Mouse (Mus musculus): ENCODE measurements around the gene Ppp1ca.

Gene Ppp1ca

GRCm38 (mm10) chr19:4232186-4232572, 40.3 kb downstream of the Ppp1ca start:
- no peak for DNase-seq (ENCODE audit: low spot score)

DNA sequence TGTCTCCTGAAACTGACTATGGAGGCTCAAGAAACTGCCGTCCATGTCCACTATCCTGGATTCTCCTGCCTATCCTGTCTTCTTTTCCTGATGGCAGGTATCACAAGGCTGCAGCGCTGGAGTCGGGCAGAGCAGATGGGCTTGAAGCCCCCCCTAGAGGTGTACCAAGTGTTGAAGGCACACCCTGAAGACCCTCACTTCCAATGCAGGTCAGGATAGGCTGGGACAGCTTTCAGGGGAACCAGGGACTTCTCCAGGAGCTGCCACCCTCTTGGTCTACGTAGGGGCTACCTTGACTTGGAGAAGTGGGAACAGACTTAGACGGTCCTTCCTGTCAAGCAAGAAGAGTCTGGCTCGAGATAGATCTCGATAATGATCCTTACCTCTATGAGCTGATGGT, 40.8 kb downstream of the Ppp1ca start:
- DNase-seq (ENCODE audit: low spot score) = no peak

- no peak for DNase-seq (ENCODE audit: low spot score)
Observed at GRCm38 (mm10) chr19:4234548-4234947, 42.7 kb downstream of the Ppp1ca start.

- no peak for DNase-seq (ENCODE audit: low spot score)
Observed at GRCm38 (mm10) chr19:4240247-4240668, 48.4 kb downstream of the Ppp1ca start.

DNA sequence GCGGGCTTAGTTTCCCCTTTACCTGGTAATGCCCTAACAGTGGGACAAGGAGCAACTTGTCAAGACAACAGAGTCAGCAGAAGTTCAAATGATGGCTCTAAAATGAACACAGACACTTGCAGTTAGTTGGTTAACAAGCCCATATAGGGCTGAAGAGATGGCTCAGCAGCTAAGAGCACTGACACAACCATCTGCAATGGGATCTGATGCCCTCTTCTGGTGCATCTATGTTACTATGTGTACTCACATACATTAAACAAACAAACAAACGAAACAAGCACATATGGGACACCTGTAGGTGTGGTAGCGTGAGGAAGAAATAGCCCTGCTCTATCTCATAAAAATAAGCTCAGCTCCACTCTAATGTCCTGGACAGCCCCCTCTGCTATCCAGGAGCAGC, 50.6 kb downstream of the Ppp1ca start:
- DNase-seq (ENCODE audit: low spot score) = no peak

DNA sequence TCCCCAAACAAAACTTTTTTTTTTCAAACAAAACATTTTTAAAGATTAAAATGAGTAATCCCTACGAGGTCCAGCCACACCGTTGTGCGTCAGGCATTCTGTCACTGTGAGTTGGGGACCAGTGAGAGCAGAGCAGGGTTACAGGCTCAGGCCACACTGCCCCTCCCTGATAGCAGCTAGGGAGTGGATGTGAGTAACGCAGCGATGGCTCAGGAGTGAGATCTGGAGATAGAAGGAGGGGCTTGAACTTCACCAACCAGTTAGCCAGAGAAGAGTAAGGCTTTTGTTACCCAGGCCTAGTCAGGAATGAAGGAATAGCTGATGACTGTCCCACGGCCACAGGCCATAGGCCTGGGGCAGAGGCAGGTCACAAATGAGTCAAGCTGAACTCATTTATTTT, 52.9 kb downstream of the Ppp1ca start:
- DNase-seq (ENCODE audit: low spot score) = no peak
